Mouse (Mus musculus): ENCODE results near the gene 4930503E14Rik.
"Not testable (repeated sequence)": the region's sequence is repeated elsewhere in the genome, so short reads cannot be mapped to it uniquely, and the experiment has no call there.

Gene 4930503E14Rik

DNA sequence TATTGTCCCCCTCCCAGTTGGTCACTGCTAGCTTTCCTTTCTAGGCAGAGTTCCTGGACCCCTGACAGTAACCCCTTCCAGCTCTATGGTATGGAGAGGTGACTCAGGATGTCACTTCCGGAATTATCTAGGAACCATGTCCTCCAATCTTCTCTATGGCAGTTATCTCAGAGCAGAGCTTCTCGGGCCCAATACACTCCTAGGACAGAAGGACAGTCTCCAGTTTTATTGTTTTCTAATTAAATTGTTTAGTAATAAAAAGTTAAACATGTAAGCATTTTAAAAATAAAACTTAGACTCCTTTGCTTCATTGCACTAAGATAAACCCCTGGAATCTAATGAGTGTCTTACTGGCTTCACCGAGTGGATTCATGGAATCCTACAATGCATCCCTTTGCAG is at the start of gene 4930503E14Rik:
TSS of gene 4930503E14Rik (minus strand) at position 101 of the 400 bp plus-strand sequence.
- DNase-seq, result not testable (repeated sequence)

DNA sequence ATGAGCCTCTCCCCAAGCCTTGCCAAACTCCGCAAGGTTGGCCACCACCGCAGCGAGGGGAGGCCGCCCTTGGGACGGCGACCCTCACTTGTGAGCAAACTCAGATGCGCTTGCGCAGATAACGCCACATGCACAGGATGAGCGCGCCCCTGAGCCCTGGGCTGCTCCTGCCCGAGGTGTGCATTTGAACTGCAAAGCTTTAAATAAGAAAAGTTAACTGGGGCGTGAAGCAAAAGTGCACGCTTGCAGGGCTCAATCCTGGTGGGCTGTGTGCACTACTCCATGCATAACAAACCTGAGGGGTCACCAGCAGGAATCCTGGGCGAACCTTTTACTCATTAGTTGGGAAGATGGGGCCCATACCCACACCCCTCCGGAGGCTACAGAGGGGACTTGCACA is 35.0 kb upstream of the 4930503E14Rik start:
- DNase-seq, result no peak

DNA sequence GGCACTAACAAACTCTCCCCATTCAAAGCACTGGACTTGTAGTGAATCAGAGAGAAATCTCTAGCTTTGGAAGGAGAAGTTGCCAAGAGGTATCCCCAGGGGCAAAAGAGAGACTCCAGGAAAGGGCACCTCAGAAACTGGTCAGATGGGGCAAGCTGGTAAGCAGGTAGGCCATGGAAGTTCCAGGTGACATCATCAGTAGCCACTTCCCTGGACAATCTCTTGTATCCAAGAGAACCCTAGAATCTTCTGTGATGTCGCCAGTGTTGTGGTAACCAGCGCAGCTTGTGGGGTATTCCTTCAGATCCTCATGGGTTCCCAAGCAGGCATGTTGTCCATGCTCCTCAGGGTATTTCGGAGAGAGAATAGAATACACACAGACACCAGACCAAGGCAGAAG is 15.7 kb downstream of the 4930503E14Rik start, which contains the start of gene Gm8212:
TSS of gene Gm8212 (plus strand) at position 301 of the 400 bp plus-strand sequence.
- DNase-seq, result not testable (repeated sequence)

DNA sequence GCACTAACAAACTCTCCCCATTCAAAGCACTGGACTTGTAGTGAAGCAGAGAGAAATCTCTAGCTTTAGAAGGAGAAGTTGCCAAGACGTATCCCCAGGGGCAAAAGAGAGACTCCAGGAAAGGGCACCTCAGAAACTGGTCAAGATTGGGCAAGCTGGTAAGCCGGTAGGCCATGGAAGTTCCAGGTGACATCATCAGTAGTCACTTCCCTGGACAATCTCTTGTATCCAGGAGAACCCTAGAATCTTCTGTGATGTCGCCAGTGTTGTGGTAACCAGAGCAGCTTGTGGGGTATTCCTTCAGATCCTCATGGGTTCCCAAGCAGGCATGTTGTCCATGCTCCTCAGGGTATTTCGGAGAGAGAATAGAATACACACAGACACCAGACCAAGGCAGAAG is 89.5 kb downstream of the 4930503E14Rik start, which contains the start of gene Gm3327:
TSS of gene Gm3327 (plus strand) at position 301 of the 400 bp plus-strand sequence.
- DNase-seq, result not testable (repeated sequence)

Data from thymus, postnatal 25 days (tissue).